Mouse (Mus musculus): ENCODE data around the gene Llph.

DNA sequence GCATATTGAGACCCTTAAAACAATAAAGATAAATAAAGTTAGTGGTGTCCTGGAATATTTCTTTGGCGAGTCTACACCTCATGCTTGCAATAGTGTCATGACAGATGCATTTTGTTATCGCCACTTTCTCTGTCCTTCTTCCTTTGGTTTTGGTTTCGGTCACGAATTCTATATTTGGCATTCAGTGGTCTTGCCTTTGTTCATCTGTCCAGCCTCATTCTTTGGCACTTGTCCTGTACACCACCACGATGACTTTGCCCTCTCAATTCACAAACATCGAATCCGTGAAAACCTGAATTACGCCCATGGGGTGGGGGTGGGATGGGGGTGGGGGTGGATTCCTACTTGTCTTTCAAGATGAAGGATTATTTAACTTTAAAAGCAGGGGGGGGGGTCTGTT lies 18.9 kb upstream of the Llph start:
- TF ChIP-seq CTCF (conservative IDR thresholded peaks at IDR 0.05; ENCODE audit: low read length) (no peak), NANOG (IDR thresholded peaks at IDR 0.05; ENCODE audit: borderline replicate concordance, low read length) (no peak)

Data from E14TG2a.4 (cell line).